In the genomic region with DNA sequence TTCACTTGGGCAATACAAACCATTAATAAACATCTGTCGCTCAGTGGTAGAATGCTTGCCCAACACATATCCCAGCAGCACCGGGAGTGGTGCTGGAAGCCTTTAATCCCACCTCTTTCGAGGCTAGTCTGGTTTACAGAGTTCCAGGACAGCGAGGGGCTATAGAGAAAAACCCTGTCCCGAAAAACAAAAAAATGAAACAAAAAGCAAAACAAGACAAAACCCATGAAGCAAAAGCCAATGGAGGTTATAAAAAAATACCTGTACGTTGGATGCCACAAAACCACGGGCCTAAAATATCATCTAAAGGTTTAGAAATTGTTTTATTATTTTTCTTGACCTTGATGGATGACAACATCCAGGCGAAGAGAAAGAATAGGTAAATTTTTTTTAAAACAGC, we compare ENCODE assay signal across 8 mouse cellular contexts. TPM values are rescaled to one million over a fixed set of nuclear protein-coding genes. Genes with fewer than 3 reads are reported as not detected.
DNase-seq lines count a peak whose midpoint lies in the region; ATAC-seq and TF ChIP-seq lines count a peak whose summit lies in the region.

No protein-coding gene starts in this region.

- H3K4me1 ChIP-seq in heart, adult 2 months (ENCODE audit: control insufficient read depth, insufficient read depth, low read length), result peaks cover 13% of the 10 kb centered on the region
- peaks cover 48% of the 10 kb centered on the region for H3K4me1 ChIP-seq in E14TG2a.4 (replicated peaks; ENCODE audit: low read depth, low read length)
- H3K4me1 ChIP-seq in hindbrain, embryonic 11.5 days (replicated peaks; ENCODE audit: control insufficient read depth, insufficient read depth, low read length), result peaks cover 16% of the 10 kb centered on the region
- H3K4me1 ChIP-seq in midbrain, embryonic 10.5 days, result peaks cover 54% of the 10 kb centered on the region

- TF ChIP-seq EP300 in heart, adult 2 months (IDR thresholded peaks at IDR 0.05; ENCODE audit: insufficient read depth, low read depth, low read length), result no peak

- H3K79me2 ChIP-seq in heart, adult 2 months (replicated peaks; ENCODE audit: control insufficient read depth, insufficient read depth, low read length), result peaks cover 3% of the 10 kb centered on the region

- no peak for DNase-seq in heart, adult 2 months
- no peak for DNase-seq in heart, adult 9 months (ENCODE audit: low spot score in 2 of 2)
- no peak for DNase-seq in hindbrain, embryonic 11.5 days (ENCODE audit: low spot score)
- no peak for DNase-seq in midbrain, embryonic 10.5 days (ENCODE audit: low spot score)
- no peak for DNase-seq in adrenal gland, adult 8-10 months

- 14% methylated on average over 8 of the region's 8 CpGs for WGBS in heart, adult 2 months
- 17% methylated on average over 8 of the region's 8 CpGs for WGBS in hindbrain, embryonic 11.5 days
- WGBS in midbrain, embryonic 10.5 days, result 11% methylated on average over 8 of the region's 8 CpGs

- intact Hi-C loops in heart, adult 2 months (cut with DNase I), result loop anchor here (1.0 to 5.0 kb wide), 4 partner anchors 48 to 176 kb away; a partner anchor contains a TSS

- no peaks in the 10 kb centered on the region for H3K27me3 ChIP-seq in heart, adult 2 months (ENCODE audit: control insufficient read depth, insufficient read depth, low read length)
- H3K27me3 ChIP-seq in E14TG2a.4 (ENCODE audit: insufficient read depth, low read length), result peaks cover 20% of the 10 kb centered on the region
- no peaks in the 10 kb centered on the region for H3K27me3 ChIP-seq in hindbrain, embryonic 11.5 days (ENCODE audit: control insufficient read depth, insufficient read depth, low read length)
- no peaks in the 10 kb centered on the region for H3K27me3 ChIP-seq in midbrain, embryonic 10.5 days (ENCODE audit: low read depth, poor library complexity, severe bottlenecking)

- TF ChIP-seq POLR2A in heart, adult 2 months (IDR thresholded peaks at IDR 0.05; ENCODE audit: insufficient read depth, low read depth, low read length), result no peak

- peak overlapping the region; percentile 100 for H3K4me3 ChIP-seq in heart, adult 2 months
- peak overlapping the region; percentile 97 for H3K4me3 ChIP-seq in E14TG2a.4 (replicated peaks; ENCODE audit: low read length)
- peak overlapping the region; percentile 77 for H3K4me3 ChIP-seq in hindbrain, embryonic 11.5 days (ENCODE audit: low read depth, low read length)
- H3K4me3 ChIP-seq in midbrain, embryonic 10.5 days, result peak overlapping the region; percentile 90

- TF ChIP-seq CTCF in heart, adult 2 months (IDR thresholded peaks at IDR 0.05), result no peak
- TF ChIP-seq CTCF in E14TG2a.4 (conservative IDR thresholded peaks at IDR 0.05; ENCODE audit: low read length), result no peak

- peak overlapping the region; percentile 91; the same call in 1 of the 2 replicates for H3K27ac ChIP-seq in heart, adult 2 months
- H3K27ac ChIP-seq in hindbrain, embryonic 11.5 days (ENCODE audit: low read depth, low read length), result no peak overlapping the region
- H3K27ac ChIP-seq in midbrain, embryonic 10.5 days (replicated peaks), result peak overlapping the region; percentile 94

- peaks cover 5% of the 10 kb centered on the region for H3K36me3 ChIP-seq in heart, adult 2 months (ENCODE audit: control insufficient read depth, insufficient read depth, low read length)
- peaks cover 7% of the 10 kb centered on the region for H3K36me3 ChIP-seq in E14TG2a.4 (ENCODE audit: insufficient read depth, low read length)
- 0 out of 2 replicates have a peak, but pooled peaks cover under 1% of the 10 kb centered on the region for H3K36me3 ChIP-seq in hindbrain, embryonic 11.5 days (ENCODE audit: control insufficient read depth, insufficient read depth, low read length)
- peaks cover 14% of the 10 kb centered on the region for H3K36me3 ChIP-seq in midbrain, embryonic 10.5 days

- peak overlapping the region; percentile 47 for H3K4me2 ChIP-seq in hindbrain, embryonic 11.5 days (replicated peaks; ENCODE audit: low read depth, low read length)

- ATAC-seq in hindbrain, embryonic 11.5 days (ENCODE audit: low FRiP score), result no peak
- ATAC-seq in activated CD4-positive, CD25-positive, alpha-beta regulatory T cell, adult 4 months, result no peak
- no peak for ATAC-seq in cerebellum, adult (ENCODE audit: insufficient number of reproducible peaks, low FRiP score, low TSS enrichment)

- H3K9me3 ChIP-seq in E14TG2a.4 (ENCODE audit: low read length), result no peaks in the 10 kb centered on the region
- H3K9me3 ChIP-seq in hindbrain, embryonic 11.5 days (ENCODE audit: control insufficient read depth, low read length), result no peaks in the 10 kb centered on the region
- H3K9me3 ChIP-seq in midbrain, embryonic 10.5 days (replicated peaks), result no peaks in the 10 kb centered on the region

- H3K9ac ChIP-seq in heart, adult 2 months (ENCODE audit: low read depth, low read length), result no peak overlapping the region
- 0 out of 2 replicates have a peak overlapping the region, but pooled peaks have one; percentile 88 for H3K9ac ChIP-seq in hindbrain, embryonic 11.5 days (ENCODE audit: low read depth, low read length)

RNA-seq across cellular contexts. Expression of a gene that starts 0.6 kb away (rescaled TPM):
- total RNA-seq in heart, adult 2 months (2021), result 10 to 100 TPM; 82.1 to 90.5 TPM
- polyA plus RNA-seq in heart, adult 2 months (2012; rRNA removed), result 73.3 and 104 TPM in 2 replicates
- 223 and 250 TPM in 2 replicates for polyA plus RNA-seq in hindbrain, embryonic 11.5 days (2014; fragmentation: Nextera tagmentation; extraction: Ambion mirVana)
- polyA plus RNA-seq in midbrain, embryonic 10.5 days (2016; fragmentation: Nextera tagmentation; extraction: Ambion mirVana), result 188 and 224 TPM in 2 replicates
- polyA plus RNA-seq in activated CD4-positive, CD25-positive, alpha-beta regulatory T cell, adult 4 months (2017; shearing (Covaris generic)), result 10 to 100 TPM; 86.1 to 87.6 TPM
- total RNA-seq in adrenal gland, adult 8-10 months (2022), result 100 to 1,000 TPM; 103 to 132 (median 122) TPM

RNA-seq across cellular contexts. Expression of a gene that starts 0.6 kb away (rescaled TPM):
- total RNA-seq in heart, adult 2 months (2021), result 10 to 100 TPM; 10.6 to 11.0 TPM
- 8.7 and 9.0 TPM in 2 replicates for polyA plus RNA-seq in heart, adult 2 months (2012; rRNA removed)
- 31.9 and 33.2 TPM in 2 replicates for polyA plus RNA-seq in hindbrain, embryonic 11.5 days (2014; fragmentation: Nextera tagmentation; extraction: Ambion mirVana)
- 50.2 and 53.6 TPM in 2 replicates for polyA plus RNA-seq in midbrain, embryonic 10.5 days (2016; fragmentation: Nextera tagmentation; extraction: Ambion mirVana)
- polyA plus RNA-seq in activated CD4-positive, CD25-positive, alpha-beta regulatory T cell, adult 4 months (2017; shearing (Covaris generic)), result 10 to 100 TPM in 1 of 2 experiments, 1 to 10 TPM in 1; 9.4 to 12.2 TPM
- 10 to 100 TPM; 21.6 to 37.0 (median 26.7) TPM for total RNA-seq in adrenal gland, adult 8-10 months (2022)

RNA-seq across cellular contexts. Expression of a gene that starts 46.0 kb away (rescaled TPM):
- under 1 TPM; 0.34 to 0.43 TPM for total RNA-seq in heart, adult 2 months (2021)
- 0.66 and 0.73 TPM in 2 replicates for polyA plus RNA-seq in heart, adult 2 months (2012; rRNA removed)
- 1.7 TPM in 2 replicates for polyA plus RNA-seq in hindbrain, embryonic 11.5 days (2014; fragmentation: Nextera tagmentation; extraction: Ambion mirVana)
- 0.96 and 1.4 TPM in 2 replicates for polyA plus RNA-seq in midbrain, embryonic 10.5 days (2016; fragmentation: Nextera tagmentation; extraction: Ambion mirVana)
- not detected for polyA plus RNA-seq in activated CD4-positive, CD25-positive, alpha-beta regulatory T cell, adult 4 months (2017; shearing (Covaris generic))
- total RNA-seq in adrenal gland, adult 8-10 months (2022), result 1 to 10 TPM; 1.1 to 2.4 (median 1.5) TPM

RNA-seq across cellular contexts. Expression of a gene that starts 55.2 kb away (rescaled TPM):
- 1 to 10 TPM; 2.6 to 3.1 TPM for total RNA-seq in heart, adult 2 months (2021)
- polyA plus RNA-seq in heart, adult 2 months (2012; rRNA removed), result 3.2 and 4.5 TPM in 2 replicates
- polyA plus RNA-seq in hindbrain, embryonic 11.5 days (2014; fragmentation: Nextera tagmentation; extraction: Ambion mirVana), result 4.4 and 6.9 TPM in 2 replicates
- polyA plus RNA-seq in midbrain, embryonic 10.5 days (2016; fragmentation: Nextera tagmentation; extraction: Ambion mirVana), result 9.1 and 10.1 TPM in 2 replicates
- polyA plus RNA-seq in activated CD4-positive, CD25-positive, alpha-beta regulatory T cell, adult 4 months (2017; shearing (Covaris generic)), result 1 to 10 TPM; 3.9 to 7.1 TPM
- total RNA-seq in adrenal gland, adult 8-10 months (2022), result 10 to 100 TPM; 11.7 to 21.1 (median 16.6) TPM

RNA-seq across cellular contexts. Expression of a gene that starts 57.6 kb away (rescaled TPM):
- total RNA-seq in heart, adult 2 months (2021), result 10 to 100 TPM; 79.8 to 91.3 TPM
- polyA plus RNA-seq in heart, adult 2 months (2012; rRNA removed), result 58.7 and 73.5 TPM in 2 replicates
- 252 and 260 TPM in 2 replicates for polyA plus RNA-seq in hindbrain, embryonic 11.5 days (2014; fragmentation: Nextera tagmentation; extraction: Ambion mirVana)
- polyA plus RNA-seq in midbrain, embryonic 10.5 days (2016; fragmentation: Nextera tagmentation; extraction: Ambion mirVana), result 239 and 249 TPM in 2 replicates
- polyA plus RNA-seq in activated CD4-positive, CD25-positive, alpha-beta regulatory T cell, adult 4 months (2017; shearing (Covaris generic)), result 10 to 100 TPM; 40.7 to 52.4 TPM
- 100 to 1,000 TPM in 2 of 4 experiments, 10 to 100 TPM in 2; 77.2 to 109 (median 89.6) TPM for total RNA-seq in adrenal gland, adult 8-10 months (2022)
